Comparison of ENCODE assay signal across 26 mouse cellular contexts in the genomic region with DNA sequence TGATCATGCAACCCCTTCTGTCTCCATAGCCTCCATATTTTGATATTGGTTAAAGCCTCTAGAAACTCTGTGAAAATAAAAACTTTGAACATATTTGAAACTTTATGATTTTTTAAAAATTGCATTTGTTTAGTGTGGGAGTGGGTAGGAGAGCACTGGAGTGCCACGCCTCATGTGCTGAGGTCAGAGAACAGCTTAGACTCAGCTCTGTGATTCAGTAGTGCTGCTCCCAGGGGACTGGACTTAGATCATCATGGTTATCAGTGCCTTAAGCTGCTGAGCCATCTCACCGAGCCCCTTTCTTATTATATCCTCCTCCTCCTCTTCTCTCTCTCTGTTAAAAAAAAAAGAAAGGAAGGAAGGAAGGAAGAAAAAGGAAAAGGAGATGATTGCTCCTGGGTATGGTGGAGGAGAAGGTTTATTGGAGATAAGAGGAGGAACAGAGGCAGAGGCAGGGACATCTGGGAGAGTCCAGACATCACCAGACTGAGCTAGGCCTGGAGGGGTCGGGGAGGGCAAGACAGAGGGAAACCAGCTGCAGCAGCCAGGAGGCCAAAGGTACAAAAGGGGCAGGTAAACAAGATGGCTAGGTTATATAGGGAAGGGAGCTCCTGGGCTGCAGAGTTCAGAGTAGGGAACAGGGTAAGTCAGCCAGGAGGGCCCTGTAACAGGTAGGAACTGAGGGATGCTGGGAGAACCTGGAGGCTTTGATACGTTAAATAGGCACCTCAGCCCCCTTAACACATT. TPM values are rescaled to one million over a fixed set of nuclear protein-coding genes. Genes with fewer than 3 reads are reported as not detected.
DNase-seq lines count a peak whose midpoint lies in the region; ATAC-seq and TF ChIP-seq lines count a peak whose summit lies in the region.
"Had no signal": no experiment of that assay in that cellular context is flagged by ENCODE, and none has a peak within 500 bp of the region (broad histone marks: within the 10 kb centered on the region; RNA-seq: fewer than 3 reads in every experiment).

No protein-coding gene starts in this region.

- 64% methylated on average over 4 of the region's 4 CpGs for WGBS in intestine, embryonic 15.5 days
- 79% methylated on average over 4 of the region's 4 CpGs for WGBS in hindbrain, embryonic 12.5 days

- H3K4me1 ChIP-seq in intestine, embryonic 15.5 days (replicated peaks), result peaks cover 12% of the 10 kb centered on the region; the same call in 1 of the 2 replicates
- no peaks in the 10 kb centered on the region; the same call in 1 of the 2 replicates for H3K4me1 ChIP-seq in hindbrain, embryonic 12.5 days
- H3K4me1 ChIP-seq: forebrain, embryonic 12.5 days; heart, embryonic 12.5 days; midbrain, embryonic 12.5 days; stomach, embryonic 15.5 days had no signal

- H3K9me3 ChIP-seq in intestine, embryonic 15.5 days, result no peaks in the 10 kb centered on the region
- H3K9me3 ChIP-seq in hindbrain, embryonic 12.5 days (replicated peaks), result no peaks in the 10 kb centered on the region
- H3K9me3 ChIP-seq: embryonic facial prominence, embryonic 13.5 days; forebrain, embryonic 12.5 days; G1E; heart, embryonic 12.5 days; limb, embryonic 12.5 days; midbrain, embryonic 12.5 days; stomach, embryonic 15.5 days had no signal

- no peak overlapping the region for H3K4me3 ChIP-seq in gastrocnemius, adult 2 months
- no peak overlapping the region for H3K4me3 ChIP-seq in intestine, embryonic 15.5 days (replicated peaks)
- H3K4me3 ChIP-seq in hindbrain, embryonic 12.5 days, result no peak overlapping the region
- H3K4me3 ChIP-seq: embryonic facial prominence, embryonic 13.5 days; erythroblast, embryonic 14.5 days; forebrain, embryonic 12.5 days; heart, embryonic 12.5 days; limb, embryonic 12.5 days; midbrain, embryonic 12.5 days; stomach, embryonic 15.5 days had no signal

- H3K4me2 ChIP-seq in intestine, embryonic 15.5 days (replicated peaks), result no peak overlapping the region
- no peak overlapping the region for H3K4me2 ChIP-seq in hindbrain, embryonic 12.5 days (replicated peaks)
- H3K4me2 ChIP-seq: embryonic facial prominence, embryonic 13.5 days; forebrain, embryonic 12.5 days; heart, embryonic 12.5 days; limb, embryonic 12.5 days; liver, embryonic 11.5 days; midbrain, embryonic 12.5 days; stomach, embryonic 15.5 days had no signal

- DNase-seq in gastrocnemius, adult 2 months, result peak; percentile 64
- DNase-seq in gastrocnemius, postnatal 4 days (ENCODE audit: low spot score in 2 of 2), result no peak
- DNase-seq in B cell, adult 2 months, result peak; percentile 55 to 66
- DNase-seq in splenic B cell, adult 2 months (ENCODE audit: low read depth, low spot score), result peak; percentile 62
- DNase-seq: adrenal gland, postnatal 10 days; cerebellum, adult 18-20 months; cerebellum, postnatal 14 days; embryo, embryonic 11 days; layer of hippocampus, postnatal 36 days; lung, adult 2 months; lung, postnatal 14 days; thymus, postnatal 36 days had no signal

- H3K9ac ChIP-seq in intestine, embryonic 15.5 days, result no peak overlapping the region
- no peak overlapping the region for H3K9ac ChIP-seq in hindbrain, embryonic 12.5 days
- H3K9ac ChIP-seq: embryonic facial prominence, embryonic 13.5 days; forebrain, embryonic 12.5 days; heart, embryonic 12.5 days; limb, embryonic 12.5 days; midbrain, embryonic 12.5 days; stomach, embryonic 15.5 days had no signal

- H3K27ac ChIP-seq in gastrocnemius, adult 2 months, result no peak overlapping the region
- no peak overlapping the region for H3K27ac ChIP-seq in intestine, embryonic 15.5 days
- H3K27ac ChIP-seq in hindbrain, embryonic 12.5 days, result no peak overlapping the region
- H3K27ac ChIP-seq: embryonic facial prominence, embryonic 13.5 days; forebrain, embryonic 12.5 days; limb, embryonic 12.5 days; midbrain, embryonic 12.5 days; stomach, embryonic 15.5 days had no signal

- H3K36me3 ChIP-seq in intestine, embryonic 15.5 days, result no peaks in the 10 kb centered on the region
- no peaks in the 10 kb centered on the region for H3K36me3 ChIP-seq in splenic B cell, adult 2 months (ENCODE audit: control insufficient read depth, insufficient read depth, low read length, poor library complexity, severe bottlenecking)
- H3K36me3 ChIP-seq in hindbrain, embryonic 12.5 days, result no peaks in the 10 kb centered on the region
- H3K36me3 ChIP-seq: embryonic facial prominence, embryonic 13.5 days; forebrain, embryonic 12.5 days; G1E; heart, embryonic 12.5 days; limb, embryonic 12.5 days; midbrain, embryonic 12.5 days; stomach, embryonic 15.5 days had no signal

- intact Hi-C loops in gastrocnemius, adult 2 months (cut with DNase I), result loop anchor here (5.0 kb wide), 1 partner anchor 142 kb away; no protein-coding TSS in a partner anchor

- H3K27me3 ChIP-seq in intestine, embryonic 15.5 days (replicated peaks), result no peaks in the 10 kb centered on the region
- no peaks in the 10 kb centered on the region for H3K27me3 ChIP-seq in splenic B cell, adult 2 months (ENCODE audit: control insufficient read depth, insufficient read depth, low read length, poor library complexity, severe bottlenecking)
- no peaks in the 10 kb centered on the region for H3K27me3 ChIP-seq in hindbrain, embryonic 12.5 days
- H3K27me3 ChIP-seq: embryonic facial prominence, embryonic 13.5 days; forebrain, embryonic 12.5 days; heart, embryonic 12.5 days; limb, embryonic 12.5 days; midbrain, embryonic 12.5 days; stomach, embryonic 15.5 days had no signal

- TF ChIP-seq CTCF in gastrocnemius, adult 2 months (IDR thresholded peaks at IDR 0.05), result no peak

- peak; percentile 38; the same call in 1 of the 2 replicates for ATAC-seq in intestine, embryonic 15.5 days
- ATAC-seq in inflammation-experienced regulatory T-cells, adult 6 months, result no peak
- no peak for ATAC-seq in hindbrain, embryonic 12.5 days (ENCODE audit: low FRiP score)

RNA-seq across cellular contexts. Expression of gene Gm9887, which starts 42.7 kb away (rescaled TPM):
- not detected for total RNA-seq in gastrocnemius, adult 2 months (2021)
- total RNA-seq in gastrocnemius, postnatal 4 days (2021), result under 1 TPM in 1 of 2 experiments, not detected in 1; 0.81 TPM
- polyA plus RNA-seq in intestine, embryonic 15.5 days (2015; fragmentation: Nextera tagmentation; extraction: Ambion mirVana), result 1.7 and 2.0 TPM in 2 replicates
- polyA plus RNA-seq in inflammation-experienced regulatory T-cells, adult 6 months (2017; shearing (Covaris generic)), result not detected
- polyA plus RNA-seq in hindbrain, embryonic 12.5 days (2016; fragmentation: Nextera tagmentation; extraction: Ambion mirVana), result 1.1 and 1.8 TPM in 2 replicates
- total RNA-seq: gastrocnemius, postnatal 36 days; megakaryocyte progenitor cell, adult 5-6 weeks had no signal

RNA-seq across cellular contexts. Expression of gene Arf6, which starts 43.0 kb away (rescaled TPM):
- total RNA-seq in gastrocnemius, adult 2 months (2021), result 10 to 100 TPM; 20.5 to 20.8 TPM
- 10 to 100 TPM; 72.6 to 77.6 TPM for total RNA-seq in gastrocnemius, postnatal 4 days (2021)
- 49.5 and 54.9 TPM in 2 replicates for polyA plus RNA-seq in intestine, embryonic 15.5 days (2015; fragmentation: Nextera tagmentation; extraction: Ambion mirVana)
- 10 to 100 TPM; 40.5 to 93.3 (median 88.9) TPM for polyA plus RNA-seq in inflammation-experienced regulatory T-cells, adult 6 months (2017; shearing (Covaris generic))
- polyA plus RNA-seq in hindbrain, embryonic 12.5 days (2016; fragmentation: Nextera tagmentation; extraction: Ambion mirVana), result 56.1 and 61.9 TPM in 2 replicates

RNA-seq across cellular contexts. Expression of gene Nemf, which starts 58.0 kb away (rescaled TPM):
- total RNA-seq in gastrocnemius, adult 2 months (2021), result 10 to 100 TPM; 23.1 to 23.6 TPM
- 10 to 100 TPM; 30.0 to 33.5 TPM for total RNA-seq in gastrocnemius, postnatal 4 days (2021)
- 71.6 and 71.8 TPM in 2 replicates for polyA plus RNA-seq in intestine, embryonic 15.5 days (2015; fragmentation: Nextera tagmentation; extraction: Ambion mirVana)
- polyA plus RNA-seq in inflammation-experienced regulatory T-cells, adult 6 months (2017; shearing (Covaris generic)), result 100 to 1,000 TPM; 135 to 198 (median 180) TPM
- polyA plus RNA-seq in hindbrain, embryonic 12.5 days (2016; fragmentation: Nextera tagmentation; extraction: Ambion mirVana), result 82.0 and 90.7 TPM in 2 replicates

Comparison
In these comparisons a context has a peak if more than half of its experiments do, and no peak if none do; other contexts are left out.
1. DNase-seq: peak in gastrocnemius, adult 2 months (single experiment), B cell, adult 2 months (2 of 2) and splenic B cell, adult 2 months (single experiment); none in gastrocnemius, postnatal 4 days (0 of 2).